Mouse (Mus musculus) hindbrain, postnatal 0 days (tissue): Measurements from ENCODE around the gene Majin. TPM values are rescaled to one million over a fixed set of nuclear protein-coding genes. Genes with fewer than 3 reads are reported as not detected.
A peak's percentile ranks its signal among the peaks of the same experiment; 100 is the strongest.

Source experiments
- ATAC-seq: fragments of 200-750 bp; cut with Nextera tagmentation; 2 replicates; pipeline ENCODE4 v1.8.0; 2017; ENCODE audit warnings: mild to moderate bottlenecking, moderate TSS enrichment, moderate library complexity
- DNase-seq: peaks from one replicate; pipeline ENCODE4 v3.0.0-alpha.2; 2015; ENCODE audit warnings: low spot score
- H3K27ac ChIP-seq: fragments of 300-500 bp; sonication (generic); 2 replicates; pipeline ENCODE4 v1.5.1; 2014; ENCODE audit warnings: mild to moderate bottlenecking
- H3K27me3 ChIP-seq: fragments of 300-500 bp; sonication (generic); 2 replicates; pipeline ENCODE4 v1.6.1; 2014; ENCODE audit warnings: low read length, mixed read lengths; ENCODE audit not compliant: insufficient read depth
- H3K36me3 ChIP-seq: fragments of 300-500 bp; sonication (generic); 2 replicates; pipeline ENCODE4 v1.6.1; 2014; ENCODE audit warnings: low read length, mixed read lengths; ENCODE audit not compliant: insufficient read depth
- H3K4me1 ChIP-seq: fragments of 300-500 bp; sonication (generic); 2 replicates; pipeline ENCODE4 v1.6.1; 2014; ENCODE audit warnings: antibody characterized with exemption, low read length, mixed read lengths; ENCODE audit not compliant: insufficient read depth
- H3K4me2 ChIP-seq: fragments of 300-500 bp; sonication (generic); 2 replicates; pipeline ENCODE4 v1.6.1; 2014; ENCODE audit warnings: low read depth, mild to moderate bottlenecking, low read length, moderate library complexity, mixed read lengths
- H3K4me3 ChIP-seq: fragments of 300-500 bp; sonication (generic); 2 replicates; pipeline ENCODE4 v1.5.1; 2014; ENCODE audit warnings: low read length
- H3K9ac ChIP-seq: fragments of 300-500 bp; sonication (generic); replicated peaks from 2 replicates; pipeline ENCODE4 v1.6.1; 2014; ENCODE audit warnings: mild to moderate bottlenecking, low read length, moderate library complexity, mixed read lengths
- H3K9me3 ChIP-seq: fragments of 300-500 bp; sonication (generic); 2 replicates; pipeline ENCODE4 v1.6.1; 2016; ENCODE audit warnings: low read length, mixed read lengths
- CTCF ChIP-seq: IDR thresholded peaks from 2 replicates; pipeline ENCODE4 v1.5.1; 2016; ENCODE audit warnings: antibody characterized with exemption, control low read depth, low read depth
- WGBS: fragments of 180-500 bp; shearing (Covaris S2); extraction: QIAGEN DNeasy Blood & Tissue Kit; methylation state at CpG from one replicate; pipeline ENCODE4 v1.1.7; 2014; 5-methylcytosine and 5-hydroxymethylcytosine counted together
- polyA plus RNA-seq: library from polyadenylated mRNA; unstranded; fragments of >200 nt; fragmentation: Nextera tagmentation; extraction: Ambion mirVana; gene quantifications from 2 replicates; pipeline ENCODE4 v1.2.1, GENCODE M21; 2015
- total RNA-seq: library from RNA; depleted of rRNA; stranded (reverse); fragments of >200 nt; gene quantifications from 2 replicates; pipeline ENCODE4 v1.2.3, GENCODE M21; 2014; rRNA removed

Gene Majin
- not detected in 2 replicates for total RNA-seq
- polyA plus RNA-seq: 0.24 TPM in 1 of 2 replicates, not detected in the other

DNA sequence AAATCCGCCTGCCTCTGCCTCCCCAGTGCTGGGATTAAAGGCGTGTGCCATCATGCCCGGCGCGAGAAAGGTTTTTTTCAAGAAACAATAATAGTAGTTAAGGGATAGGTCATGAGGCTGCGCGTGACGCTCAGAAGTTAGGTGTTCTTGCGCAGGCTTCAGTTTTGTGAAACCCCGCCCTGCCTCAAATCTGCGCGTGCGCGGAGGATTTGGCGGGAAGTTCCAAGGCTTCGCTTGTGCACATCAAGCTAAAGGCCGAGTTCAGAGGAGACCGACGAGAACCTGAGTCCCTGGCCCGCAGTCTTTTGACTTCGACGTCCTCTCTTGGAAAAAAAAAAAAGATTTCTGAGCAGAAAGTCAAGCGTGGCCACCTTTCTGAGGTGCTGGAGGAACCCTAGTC is at the start of gene Majin:
Majin (plus strand) TSS at position 258 of the 400 bp plus-strand sequence.
- DNase-seq (no peak), ATAC-seq (no peak)
- Histone ChIP-seq H3K4me3 (no peak within 1 kb of the TSS), H3K27me3 (no peaks in the 10 kb centered on the region), H3K4me1 (no peaks in the 10 kb centered on the region), H3K9me3 (no peaks in the 10 kb centered on the region), H3K27ac (no peak within 1 kb of the TSS), H3K36me3 (no peaks in the 10 kb centered on the region), H3K9ac (no peak within 1 kb of the TSS), H3K4me2 (no peak within 1 kb of the TSS)
- TF ChIP-seq CTCF: no peak
- WGBS: 89% methylated on average over 23 of the region's 23 CpGs

DNA sequence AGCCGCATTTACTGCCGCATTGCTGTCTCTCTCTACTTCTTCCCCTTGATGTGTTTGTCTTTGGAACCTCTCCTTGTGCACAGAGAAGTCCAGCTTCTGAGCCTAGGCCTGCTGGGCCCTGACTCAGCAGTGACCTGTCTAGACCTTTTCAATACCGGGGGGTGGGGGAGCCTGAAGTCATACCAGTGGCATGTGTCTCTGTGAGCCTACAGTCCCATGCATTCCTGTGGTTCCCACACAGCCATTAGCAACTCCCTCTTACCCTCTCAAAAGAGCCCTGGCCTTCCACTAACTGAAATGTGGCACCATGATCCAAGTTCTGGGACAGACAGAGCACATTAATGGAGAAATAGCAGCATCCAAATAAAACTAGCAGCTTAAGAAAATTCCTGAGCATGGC is 47.8 kb upstream of the Majin start:
- Histone ChIP-seq H3K4me3 (no peak overlapping the region), H3K4me1 (peaks cover 10% of the 10 kb centered on the region), H3K9ac (no peak overlapping the region), H3K4me2 (no peak overlapping the region), H3K27me3 (no peaks in the 10 kb centered on the region), H3K36me3 (peaks cover 27% of the 10 kb centered on the region), H3K9me3 (no peaks in the 10 kb centered on the region), H3K27ac (no peak overlapping the region)
- TF ChIP-seq CTCF: no peak
- DNase-seq (no peak), ATAC-seq (no peak)
- 90% methylated on average over 3 of the region's 3 CpGs for WGBS

DNA sequence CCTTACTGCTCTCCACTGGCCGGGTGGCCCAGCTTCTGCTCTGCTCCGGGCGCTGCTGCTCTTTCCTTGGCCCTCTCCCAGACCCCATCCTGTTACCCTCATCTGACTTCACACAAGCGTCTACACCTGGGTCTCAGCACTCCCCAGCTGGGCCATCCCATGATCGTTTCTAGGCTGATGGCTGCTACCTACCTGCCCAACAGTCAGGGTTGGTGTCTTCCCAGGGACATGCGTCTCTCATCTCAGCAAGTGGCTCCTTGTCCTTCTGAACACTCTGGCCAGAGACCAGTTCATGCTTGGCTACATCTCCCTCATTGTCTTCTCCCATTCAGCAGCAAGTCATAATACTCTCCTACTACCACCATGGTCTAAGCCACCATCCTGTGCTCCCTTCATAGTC is 44.5 kb upstream of the Majin start:
- Histone ChIP-seq H3K36me3 (peaks cover 21% of the 10 kb centered on the region), H3K4me3 (peak overlapping the region; percentile 65), H3K9me3 (no peaks in the 10 kb centered on the region), H3K27me3 (no peaks in the 10 kb centered on the region), H3K9ac (peak overlapping the region; percentile 80), H3K4me1 (peaks cover 10% of the 10 kb centered on the region), H3K27ac (peak overlapping the region; percentile 99; the same call in 1 of the 2 replicates), H3K4me2 (peak overlapping the region; percentile 92)
- WGBS: 78% methylated on average over 6 of the region's 6 CpGs
- TF ChIP-seq CTCF: no peak
- DNase-seq (no peak), ATAC-seq (no peak)

DNA sequence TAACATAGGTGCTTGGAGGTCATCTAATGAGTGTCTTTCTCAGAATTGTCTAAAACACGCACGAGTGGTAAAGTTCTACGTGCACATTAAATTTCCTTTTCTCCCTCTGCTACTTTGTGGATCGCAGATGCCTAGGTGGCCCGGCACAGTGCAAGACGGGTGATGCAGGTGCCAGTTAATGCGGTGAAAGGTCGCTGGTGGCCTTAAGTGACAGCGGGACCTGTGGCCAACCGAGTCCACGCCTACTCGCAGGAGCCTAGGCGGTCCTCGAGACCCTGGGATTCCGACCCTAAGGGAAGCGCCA is 43.9 kb upstream of the Majin start:
- Histone ChIP-seq H3K9me3 (no peaks in the 10 kb centered on the region), H3K9ac (peak overlapping the region; percentile 80), H3K36me3 (peaks cover 20% of the 10 kb centered on the region), H3K4me3 (peak overlapping the region; percentile 65), H3K27ac (peak overlapping the region; percentile 99), H3K4me2 (peak overlapping the region; percentile 92), H3K27me3 (no peaks in the 10 kb centered on the region), H3K4me1 (peaks cover 10% of the 10 kb centered on the region)
- no peak for TF ChIP-seq CTCF
- no peak for ATAC-seq
- 5% methylated on average over 16 of the region's 16 CpGs for WGBS
- no peak for DNase-seq

DNA sequence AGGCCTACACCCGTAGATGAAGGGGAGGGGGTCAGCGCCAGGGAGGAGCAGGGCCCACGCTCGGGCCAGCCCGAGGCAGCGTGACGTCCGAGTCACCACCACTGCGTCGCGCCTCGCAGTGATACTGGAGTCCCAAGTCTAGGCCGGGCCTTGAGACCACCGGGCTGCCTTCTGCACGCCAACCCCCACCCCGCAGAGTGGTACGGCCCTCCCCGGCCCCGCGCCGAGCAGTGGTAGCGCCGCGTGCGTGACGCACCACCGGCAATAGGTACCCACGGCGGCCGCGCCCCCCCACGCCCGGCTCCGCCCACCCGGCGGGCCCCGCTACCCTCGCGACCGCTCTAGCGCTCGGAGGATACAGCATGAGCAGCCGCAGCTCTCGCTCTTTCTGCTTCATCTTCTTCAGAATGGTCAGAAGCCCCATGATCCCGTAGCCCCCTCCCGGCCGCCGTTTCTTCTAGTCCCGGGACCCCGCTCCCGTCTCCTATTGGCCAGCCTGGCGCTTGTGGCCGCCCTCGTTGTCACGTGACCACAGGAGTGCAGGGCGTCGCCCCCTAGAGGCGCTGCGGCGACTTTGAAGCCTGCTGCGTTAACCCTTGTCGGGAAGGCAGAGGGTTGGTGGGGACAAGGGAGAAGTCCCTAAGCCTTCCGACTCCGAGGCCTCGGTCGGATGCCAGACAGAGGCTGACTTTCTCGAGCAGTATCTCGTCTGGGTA is 43.4 kb upstream of the Majin start, which contains the start of gene Batf2:
Batf2 (plus strand) TSS at position 306 of the 716 bp plus-strand sequence.
- TF ChIP-seq CTCF: peak; percentile 78
- Histone ChIP-seq H3K36me3 (peaks cover 15% of the 10 kb centered on the region), H3K9ac (peak within 1 kb of the TSS; percentile 80), H3K9me3 (no peaks in the 10 kb centered on the region), H3K27ac (peak within 1 kb of the TSS; percentile 99), H3K4me1 (peaks cover 10% of the 10 kb centered on the region), H3K27me3 (no peaks in the 10 kb centered on the region), H3K4me3 (peak within 1 kb of the TSS; percentile 65), H3K4me2 (peak within 1 kb of the TSS; percentile 92)
- ATAC-seq: peak; percentile 94
- under 1% methylated on average over 65 of the region's 68 CpGs for WGBS
- DNase-seq: peak; percentile 98

DNA sequence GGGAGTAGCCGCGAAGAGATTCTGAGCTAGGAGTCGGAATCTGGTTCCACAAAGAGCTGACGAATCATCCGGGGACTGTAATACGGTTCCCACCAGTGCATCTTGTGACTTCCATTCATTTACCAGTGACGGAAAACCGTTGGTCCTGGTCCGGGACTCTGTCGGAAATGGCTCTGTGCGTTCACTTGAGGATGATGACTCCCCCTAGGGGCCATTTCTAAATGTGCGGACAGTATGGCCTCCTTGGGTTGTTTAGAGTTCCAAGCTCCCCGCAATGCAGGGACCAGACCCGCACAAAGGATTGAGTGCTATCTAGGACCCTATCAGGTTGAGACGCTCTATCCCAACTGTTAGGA is 42.8 kb upstream of the Majin start, which contains the start of gene Arl2:
Arl2 (minus strand) TSS at position 155 of the 356 bp plus-strand sequence.
- Histone ChIP-seq H3K27me3 (no peaks in the 10 kb centered on the region), H3K9me3 (no peaks in the 10 kb centered on the region), H3K4me1 (peaks cover 10% of the 10 kb centered on the region), H3K4me2 (peak within 1 kb of the TSS; percentile 92), H3K36me3 (peaks cover 10% of the 10 kb centered on the region), H3K4me3 (peak within 1 kb of the TSS; percentile 65), H3K27ac (peak within 1 kb of the TSS; percentile 99), H3K9ac (peak within 1 kb of the TSS; percentile 80)
- ATAC-seq (peak; percentile 82), DNase-seq (peak; percentile 96)
- peak; percentile 52 for TF ChIP-seq CTCF
- WGBS: under 1% methylated on average over 15 of the region's 15 CpGs

DNA sequence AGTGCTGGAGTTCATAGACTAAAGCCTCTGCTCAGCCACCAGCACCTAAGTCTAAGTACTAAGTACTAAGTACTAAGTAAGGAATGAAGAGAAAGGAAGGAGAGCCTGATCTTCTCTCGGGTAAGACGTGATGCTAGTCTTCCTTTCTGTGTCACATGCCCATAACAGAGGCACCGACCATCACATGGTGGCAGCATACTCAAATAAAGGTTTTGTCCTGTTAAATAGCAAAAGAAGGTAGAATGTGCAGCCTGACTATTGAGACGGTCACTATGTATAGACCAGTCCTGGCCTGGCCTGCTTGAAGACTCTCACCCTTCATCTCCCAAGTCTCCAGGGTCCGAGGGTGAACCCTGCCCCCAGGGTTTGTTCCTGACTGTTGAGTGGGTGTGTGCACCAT is 39.3 kb upstream of the Majin start:
- Histone ChIP-seq H3K9ac (no peak overlapping the region), H3K9me3 (no peaks in the 10 kb centered on the region), H3K4me2 (no peak overlapping the region), H3K36me3 (no peaks in the 10 kb centered on the region), H3K27ac (no peak overlapping the region), H3K4me1 (peaks cover 5% of the 10 kb centered on the region), H3K27me3 (no peaks in the 10 kb centered on the region), H3K4me3 (no peak overlapping the region)
- ATAC-seq: no peak
- DNase-seq: no peak
- WGBS: 72% methylated on average over 5 of the region's 5 CpGs
- TF ChIP-seq CTCF: peak; percentile 14; the same call in 1 of the 2 replicates
